11 mouse cellular contexts compared by ENCODE assay signal in the genomic region with DNA sequence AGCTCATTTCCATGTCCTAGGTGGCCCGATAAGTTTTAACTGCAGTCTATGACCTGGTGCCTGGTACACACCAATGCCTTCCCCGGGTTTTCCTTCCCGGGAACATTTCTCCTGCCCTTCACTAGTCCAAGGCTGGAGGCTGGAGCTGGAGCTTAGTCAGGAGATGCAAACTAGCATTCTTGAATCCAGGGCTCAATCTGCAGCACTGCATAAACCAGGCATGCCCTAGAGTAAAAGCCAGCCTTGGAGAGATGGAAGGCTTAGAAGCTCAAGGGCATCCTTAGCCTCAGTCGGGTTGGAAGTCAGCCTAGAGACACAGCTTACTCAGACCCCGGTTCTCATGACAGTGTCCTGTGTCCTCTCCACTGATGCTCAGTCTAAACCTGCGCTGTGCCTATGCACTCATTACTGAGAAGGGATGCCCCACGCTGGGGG. TPM values are rescaled to one million over a fixed set of nuclear protein-coding genes. Genes with fewer than 3 reads are reported as not detected.
DNase-seq lines count a peak whose midpoint lies in the region; ATAC-seq lines count a peak whose summit lies in the region.
"Had no signal": no experiment of that assay in that cellular context is flagged by ENCODE, and none has a peak within 500 bp of the region (broad histone marks: within the 10 kb centered on the region; RNA-seq: fewer than 3 reads in every experiment).

No protein-coding gene starts in this region.

- no peak overlapping the region for H3K4me3 ChIP-seq in liver, embryonic 11.5 days (ENCODE audit: low read depth, low read length)
- H3K4me3 ChIP-seq in hindbrain, embryonic 15.5 days = no peak overlapping the region
- no peak overlapping the region for H3K4me3 ChIP-seq in neural tube, embryonic 12.5 days

- ATAC-seq in liver, embryonic 11.5 days (replicated peaks; ENCODE audit: low FRiP score) = no peak
- no peak for ATAC-seq in hindbrain, embryonic 15.5 days (ENCODE audit: low FRiP score, low read depth)
- no peak for ATAC-seq in neural tube, embryonic 12.5 days (ENCODE audit: low FRiP score, low read depth)

- no peaks in the 10 kb centered on the region for H3K27me3 ChIP-seq in liver, embryonic 11.5 days (replicated peaks; ENCODE audit: control insufficient read depth, insufficient read depth, low read length)
- H3K27me3 ChIP-seq in hindbrain, embryonic 15.5 days = no peaks in the 10 kb centered on the region
- H3K27me3 ChIP-seq in neural tube, embryonic 12.5 days (replicated peaks) = no peaks in the 10 kb centered on the region

- intact Hi-C loops in left cerebral cortex, postnatal 36 days (cut with DNase I) = loop anchor here (5.0 to 10.0 kb wide), 2 partner anchors 65 to 458 kb away; partner anchors contain the start of gene Zfp346

- peak overlapping the region; percentile 55 for H3K4me2 ChIP-seq in liver, embryonic 11.5 days
- peak overlapping the region; percentile 34 for H3K4me2 ChIP-seq in hindbrain, embryonic 15.5 days
- peak overlapping the region; percentile 47 for H3K4me2 ChIP-seq in neural tube, embryonic 12.5 days (replicated peaks)

- peaks cover 6% of the 10 kb centered on the region; the same call in 1 of the 2 replicates for H3K4me1 ChIP-seq in liver, embryonic 11.5 days (replicated peaks; ENCODE audit: control insufficient read depth, insufficient read depth, low read length)
- peaks cover 21% of the 10 kb centered on the region for H3K4me1 ChIP-seq in hindbrain, embryonic 15.5 days (replicated peaks)
- peaks cover 27% of the 10 kb centered on the region for H3K4me1 ChIP-seq in neural tube, embryonic 12.5 days

- DNase-seq in adrenal gland, adult 2 months = peak; percentile 75
- no peak for DNase-seq in adrenal gland, postnatal 25 days
- no peak for DNase-seq in liver, embryonic 11.5 days (ENCODE audit: low spot score)
- no peak for DNase-seq in liver
- DNase-seq in left cerebral cortex, postnatal 36 days (ENCODE audit: low spot score in 2 of 2) = no peak
- DNase-seq in kidney, adult 9 months = no peak
- DNase-seq: thymus, postnatal 14 days had no signal

- WGBS in liver, embryonic 11.5 days = 43% methylated on average over 7 of the region's 7 CpGs
- WGBS in hindbrain, embryonic 15.5 days = 51% methylated on average over 7 of the region's 7 CpGs
- 54% methylated on average over 7 of the region's 7 CpGs for WGBS in neural tube, embryonic 12.5 days

- no peak overlapping the region for H3K9ac ChIP-seq in liver, embryonic 11.5 days (ENCODE audit: low read depth, low read length)
- H3K9ac ChIP-seq in hindbrain, embryonic 15.5 days = no peak overlapping the region
- 0 out of 2 replicates have a peak overlapping the region, but pooled peaks have one; percentile 5 for H3K9ac ChIP-seq in neural tube, embryonic 12.5 days

- no peaks in the 10 kb centered on the region for H3K9me3 ChIP-seq in liver, embryonic 11.5 days (ENCODE audit: control insufficient read depth, low read length)
- no peaks in the 10 kb centered on the region for H3K9me3 ChIP-seq in hindbrain, embryonic 15.5 days
- no peaks in the 10 kb centered on the region for H3K9me3 ChIP-seq in neural tube, embryonic 12.5 days

- H3K27ac ChIP-seq in liver, embryonic 11.5 days (ENCODE audit: low read depth, low read length) = 0 out of 2 replicates have a peak overlapping the region, but pooled peaks have one; percentile 14
- H3K27ac ChIP-seq in hindbrain, embryonic 15.5 days (replicated peaks) = peak overlapping the region; percentile 62
- H3K27ac ChIP-seq in neural tube, embryonic 12.5 days = no peak overlapping the region

- H3K36me3 ChIP-seq in liver, embryonic 11.5 days (ENCODE audit: control insufficient read depth, insufficient read depth, low read length) = no peaks in the 10 kb centered on the region
- H3K36me3 ChIP-seq in hindbrain, embryonic 15.5 days = no peaks in the 10 kb centered on the region
- no peaks in the 10 kb centered on the region for H3K36me3 ChIP-seq in neural tube, embryonic 12.5 days

RNA-seq across cellular contexts. Expression of gene Fgfr4, which starts 19.9 kb away (rescaled TPM):
- 10 to 100 TPM; 29.4 to 41.2 TPM for total RNA-seq in adrenal gland, adult 2 months (2021)
- polyA plus RNA-seq in adrenal gland, adult 2 months (2012; rRNA removed) = 46.5 and 82.7 TPM in 2 replicates
- 35.6 and 60.4 TPM in 2 replicates for total RNA-seq in adrenal gland, postnatal 25 days (2021)
- 6.8 and 8.0 TPM in 2 replicates for polyA plus RNA-seq in liver, embryonic 11.5 days (2014; fragmentation: Nextera tagmentation; extraction: Ambion mirVana)
- polyA plus RNA-seq in hindbrain, embryonic 15.5 days (2015; fragmentation: Nextera tagmentation; extraction: Ambion mirVana) = 1.5 and 1.6 TPM in 2 replicates
- 2.8 and 3.7 TPM in 2 replicates for polyA plus RNA-seq in neural tube, embryonic 12.5 days (2016; fragmentation: Nextera tagmentation; extraction: Ambion mirVana)
- total RNA-seq in left cerebral cortex, postnatal 36 days (2021) = under 1 TPM; 0.18 to 0.30 TPM

RNA-seq across cellular contexts. Expression of gene Nsd1, which starts 37.2 kb away (rescaled TPM):
- total RNA-seq in adrenal gland, adult 2 months (2021) = 10 to 100 TPM; 76.6 to 96.6 TPM
- polyA plus RNA-seq in adrenal gland, adult 2 months (2012; rRNA removed) = 10.6 and 13.9 TPM in 2 replicates
- 121 and 142 TPM in 2 replicates for total RNA-seq in adrenal gland, postnatal 25 days (2021)
- 35.5 and 41.3 TPM in 2 replicates for polyA plus RNA-seq in liver, embryonic 11.5 days (2014; fragmentation: Nextera tagmentation; extraction: Ambion mirVana)
- polyA plus RNA-seq in hindbrain, embryonic 15.5 days (2015; fragmentation: Nextera tagmentation; extraction: Ambion mirVana) = 49.1 and 58.4 TPM in 2 replicates
- polyA plus RNA-seq in neural tube, embryonic 12.5 days (2016; fragmentation: Nextera tagmentation; extraction: Ambion mirVana) = 68.6 and 81.6 TPM in 2 replicates
- total RNA-seq in left cerebral cortex, postnatal 36 days (2021) = 100 to 1,000 TPM; 105 to 134 TPM

RNA-seq across cellular contexts. Expression of gene Gm17617, which starts 39.0 kb away (rescaled TPM):
- total RNA-seq in adrenal gland, adult 2 months (2021) = not detected
- not detected in 2 replicates for polyA plus RNA-seq in adrenal gland, adult 2 months (2012; rRNA removed)
- total RNA-seq in adrenal gland, postnatal 25 days (2021) = not detected in 2 replicates
- not detected in 2 replicates for polyA plus RNA-seq in liver, embryonic 11.5 days (2014; fragmentation: Nextera tagmentation; extraction: Ambion mirVana)
- polyA plus RNA-seq in hindbrain, embryonic 15.5 days (2015; fragmentation: Nextera tagmentation; extraction: Ambion mirVana) = not detected in 2 replicates
- polyA plus RNA-seq in neural tube, embryonic 12.5 days (2016; fragmentation: Nextera tagmentation; extraction: Ambion mirVana) = not detected in 2 replicates
- not detected for total RNA-seq in left cerebral cortex, postnatal 36 days (2021)
- polyA plus RNA-seq: gonadal fat pad, adult 2 months; liver, embryonic 16.5 days had no signal
